Mouse (Mus musculus): ENCODE results near the gene Olfr1239. TPM values are rescaled to one million over a fixed set of nuclear protein-coding genes. Genes with fewer than 3 reads are reported as not detected.

Gene Olfr1239
- not detected in 2 replicates for total RNA-seq (2012; rRNA removed)

- no peak for DNase-seq (ENCODE audit: low read depth, low spot score)
- in situ Hi-C loops (cut with MboI; ENCODE audit: low sequenced_read_pairs in 2 of 2, unreplicated experiment in 2 of 2), result no loop called here
Observed at GRCm38 (mm10) chr2:89420307-89420706, at the start of gene Olfr1239. TSS of gene Olfr1239 (minus strand) at chr2:89420407.

GRCm38 (mm10) chr2:89442900-89443299, 22.7 kb upstream of the Olfr1239 start, which contains the start of gene Olfr1240:
TSS of gene Olfr1240 (minus strand) at chr2:89443000.
- TF ChIP-seq CHD2 (IDR thresholded peaks at IDR 0.05; ENCODE audit: low read depth, low read length), result no peak
- TF ChIP-seq ZC3H11A (IDR thresholded peaks at IDR 0.05; ENCODE audit: borderline replicate concordance, low read depth, low read length), result no peak
- no peak for TF ChIP-seq ZNF384 (IDR thresholded peaks at IDR 0.05; ENCODE audit: low read depth, low read length)
- no peak for TF ChIP-seq HCFC1 (IDR thresholded peaks at IDR 0.05; ENCODE audit: borderline replicate concordance, insufficient read depth, low read length)
- TF ChIP-seq MAFK (IDR thresholded peaks at IDR 0.05; ENCODE audit: insufficient read depth, low read depth, low read length), result no peak
- in situ Hi-C loops (cut with MboI; ENCODE audit: low sequenced_read_pairs in 2 of 2, unreplicated experiment in 2 of 2), result no loop called here
- Histone ChIP-seq H3K36me3 (ENCODE audit: control insufficient read depth, insufficient read depth, low read length, poor library complexity, severe bottlenecking) (no peaks in the 10 kb centered on the region), H3K9ac (ENCODE audit: insufficient read depth, low read depth, low read length, poor library complexity, severe bottlenecking) (no peak within 1 kb of the TSS), H3K9me3 (ENCODE audit: control insufficient read depth, insufficient read depth, low read depth, low read length) (no peaks in the 10 kb centered on the region), H3K4me1 (ENCODE audit: control insufficient read depth in 2 of 2, insufficient read depth in 2 of 2, low read length in 2 of 2, poor library complexity in 1 of 2) (no peaks in the 10 kb centered on the region), H3K4me3 (ENCODE audit: insufficient read depth in 1 of 2, low read depth in 1 of 2, low read length in 2 of 2, poor library complexity in 1 of 2, severe bottlenecking in 1 of 2) (no peak within 1 kb of the TSS), H3K27ac (ENCODE audit: insufficient read depth, low read depth, low read length, poor library complexity, severe bottlenecking) (no peak within 1 kb of the TSS)
- no peak for DNase-seq (ENCODE audit: low read depth, low spot score)

More at GRCm38 (mm10) chr2:89420307-89420706, at the start of gene Olfr1239:
- Histone ChIP-seq H3K27ac (ENCODE audit: insufficient read depth, low read depth, low read length, poor library complexity, severe bottlenecking) (no peak within 1 kb of the TSS), H3K9ac (ENCODE audit: insufficient read depth, low read depth, low read length, poor library complexity, severe bottlenecking) (no peak within 1 kb of the TSS), H3K4me1 (ENCODE audit: control insufficient read depth in 2 of 2, insufficient read depth in 2 of 2, low read length in 2 of 2, poor library complexity in 1 of 2) (no peaks in the 10 kb centered on the region), H3K9me3 (ENCODE audit: control insufficient read depth, insufficient read depth, low read depth, low read length) (no peaks in the 10 kb centered on the region), H3K4me3 (ENCODE audit: insufficient read depth in 1 of 2, low read depth in 1 of 2, low read length in 2 of 2, poor library complexity in 1 of 2, severe bottlenecking in 1 of 2) (no peak within 1 kb of the TSS), H3K36me3 (ENCODE audit: control insufficient read depth, insufficient read depth, low read length, poor library complexity, severe bottlenecking) (no peaks in the 10 kb centered on the region)
- no peak for TF ChIP-seq MAFK (IDR thresholded peaks at IDR 0.05; ENCODE audit: insufficient read depth, low read depth, low read length)

- in situ Hi-C loops (cut with MboI; ENCODE audit: low sequenced_read_pairs in 2 of 2, unreplicated experiment in 2 of 2), result no loop called here
- Histone ChIP-seq H3K27ac (ENCODE audit: insufficient read depth, low read depth, low read length, poor library complexity, severe bottlenecking) (no peak overlapping the region), H3K4me3 (ENCODE audit: insufficient read depth in 1 of 2, low read depth in 1 of 2, low read length in 2 of 2, poor library complexity in 1 of 2, severe bottlenecking in 1 of 2) (no peak overlapping the region), H3K36me3 (ENCODE audit: control insufficient read depth, insufficient read depth, low read length, poor library complexity, severe bottlenecking) (no peaks in the 10 kb centered on the region), H3K9ac (ENCODE audit: insufficient read depth, low read depth, low read length, poor library complexity, severe bottlenecking) (no peak overlapping the region), H3K9me3 (ENCODE audit: control insufficient read depth, insufficient read depth, low read depth, low read length) (no peaks in the 10 kb centered on the region), H3K4me1 (ENCODE audit: control insufficient read depth in 2 of 2, insufficient read depth in 2 of 2, low read length in 2 of 2, poor library complexity in 1 of 2) (no peaks in the 10 kb centered on the region)
- TF ChIP-seq CHD2 (IDR thresholded peaks at IDR 0.05; ENCODE audit: low read depth, low read length) (no peak), HCFC1 (IDR thresholded peaks at IDR 0.05; ENCODE audit: borderline replicate concordance, insufficient read depth, low read length) (no peak), ZC3H11A (IDR thresholded peaks at IDR 0.05; ENCODE audit: borderline replicate concordance, low read depth, low read length) (no peak), ZNF384 (IDR thresholded peaks at IDR 0.05; ENCODE audit: low read depth, low read length) (no peak)
- DNase-seq (ENCODE audit: low read depth, low spot score), result no peak
Observed at GRCm38 (mm10) chr2:89414557-89414956, 5.7 kb downstream of the Olfr1239 start.

- Histone ChIP-seq H3K9ac (ENCODE audit: insufficient read depth, low read depth, low read length, poor library complexity, severe bottlenecking) (no peak within 1 kb of the TSS), H3K36me3 (ENCODE audit: control insufficient read depth, insufficient read depth, low read length, poor library complexity, severe bottlenecking) (no peaks in the 10 kb centered on the region), H3K4me1 (ENCODE audit: control insufficient read depth in 2 of 2, insufficient read depth in 2 of 2, low read length in 2 of 2, poor library complexity in 1 of 2) (peaks cover 0 to 3% of the 10 kb centered on the region in 2 experiments; a peak in 1 of 4 replicates), H3K9me3 (ENCODE audit: control insufficient read depth, insufficient read depth, low read depth, low read length) (no peaks in the 10 kb centered on the region), H3K4me3 (ENCODE audit: insufficient read depth in 1 of 2, low read depth in 1 of 2, low read length in 2 of 2, poor library complexity in 1 of 2, severe bottlenecking in 1 of 2) (no peak within 1 kb of the TSS), H3K27ac (ENCODE audit: insufficient read depth, low read depth, low read length, poor library complexity, severe bottlenecking) (no peak within 1 kb of the TSS)
- no peak for TF ChIP-seq MAFK (IDR thresholded peaks at IDR 0.05; ENCODE audit: insufficient read depth, low read depth, low read length)
- no peak for TF ChIP-seq ZC3H11A (IDR thresholded peaks at IDR 0.05; ENCODE audit: borderline replicate concordance, low read depth, low read length)
- DNase-seq (ENCODE audit: low read depth, low spot score), result no peak
- in situ Hi-C loops (cut with MboI; ENCODE audit: low sequenced_read_pairs in 2 of 2, unreplicated experiment in 2 of 2), result no loop called here
Observed at GRCm38 (mm10) chr2:89409576-89409975, 10.6 kb downstream of the Olfr1239 start, which contains the start of gene Olfr1238. TSS of gene Olfr1238 (minus strand) at chr2:89409676.

- Histone ChIP-seq H3K27ac (ENCODE audit: insufficient read depth, low read depth, low read length, poor library complexity, severe bottlenecking) (no peak overlapping the region), H3K4me1 (ENCODE audit: control insufficient read depth in 2 of 2, insufficient read depth in 2 of 2, low read length in 2 of 2, poor library complexity in 1 of 2) (peaks cover 0 to 3% of the 10 kb centered on the region in 2 experiments; a peak in 1 of 4 replicates), H3K36me3 (ENCODE audit: control insufficient read depth, insufficient read depth, low read length, poor library complexity, severe bottlenecking) (no peaks in the 10 kb centered on the region), H3K4me3 (ENCODE audit: insufficient read depth in 1 of 2, low read depth in 1 of 2, low read length in 2 of 2, poor library complexity in 1 of 2, severe bottlenecking in 1 of 2) (no peak overlapping the region), H3K9ac (ENCODE audit: insufficient read depth, low read depth, low read length, poor library complexity, severe bottlenecking) (no peak overlapping the region), H3K9me3 (ENCODE audit: control insufficient read depth, insufficient read depth, low read depth, low read length) (no peaks in the 10 kb centered on the region)
- DNase-seq (ENCODE audit: low read depth, low spot score), result no peak
- in situ Hi-C loops (cut with MboI; ENCODE audit: low sequenced_read_pairs in 2 of 2, unreplicated experiment in 2 of 2), result no loop called here
- TF ChIP-seq ZNF384 (IDR thresholded peaks at IDR 0.05; ENCODE audit: low read depth, low read length), result no peak
Observed at GRCm38 (mm10) chr2:89400882-89401281, 19.3 kb downstream of the Olfr1239 start.

Other genes starting within 250 kb of the Olfr1239 start
- not detected in 2 replicates for gene Olfr1225, start 245.7 kb downstream of the Olfr1239 start, total RNA-seq (2012; rRNA removed)
- gene Olfr1226, start 220.4 kb downstream of the Olfr1239 start, total RNA-seq (2012; rRNA removed), result not detected in 2 replicates
- gene Olfr1228, start 166.3 kb downstream of the Olfr1239 start, total RNA-seq (2012; rRNA removed), result not detected in 2 replicates
- not detected in 2 replicates for gene Olfr1229, start 132.4 kb downstream of the Olfr1239 start, total RNA-seq (2012; rRNA removed)
- gene Olfr1230, start 123.1 kb downstream of the Olfr1239 start, total RNA-seq (2012; rRNA removed), result not detected in 2 replicates
- gene Olfr1231, start 113.3 kb downstream of the Olfr1239 start, total RNA-seq (2012; rRNA removed), result not detected in 2 replicates
- gene Olfr1232, start 90.7 kb downstream of the Olfr1239 start, total RNA-seq (2012; rRNA removed), result not detected in 2 replicates
- gene Olfr1233, start 78.0 kb downstream of the Olfr1239 start, total RNA-seq (2012; rRNA removed), result not detected in 2 replicates
- not detected in 2 replicates for gene Olfr1234, start 55.5 kb downstream of the Olfr1239 start, total RNA-seq (2012; rRNA removed)
- gene Olfr1238, start 10.7 kb downstream of the Olfr1239 start, total RNA-seq (2012; rRNA removed), result not detected in 2 replicates
- not detected in 2 replicates for gene Olfr1240, start 22.6 kb upstream of the Olfr1239 start, total RNA-seq (2012; rRNA removed)
- not detected in 2 replicates for gene Olfr1241, start 66.7 kb upstream of the Olfr1239 start, total RNA-seq (2012; rRNA removed)
- gene Olfr1242, start 77.9 kb upstream of the Olfr1239 start, total RNA-seq (2012; rRNA removed), result not detected in 2 replicates
- not detected in 2 replicates for gene Olfr1243, start 111.1 kb upstream of the Olfr1239 start, total RNA-seq (2012; rRNA removed)
- gene Olfr1245, start 158.0 kb upstream of the Olfr1239 start, total RNA-seq (2012; rRNA removed), result not detected in 2 replicates
- gene Olfr1246, start 172.8 kb upstream of the Olfr1239 start, total RNA-seq (2012; rRNA removed), result not detected in 2 replicates
- gene Olfr1247, start 193.7 kb upstream of the Olfr1239 start, total RNA-seq (2012; rRNA removed), result not detected in 2 replicates
- gene Olfr1248, start 197.8 kb upstream of the Olfr1239 start, total RNA-seq (2012; rRNA removed), result not detected in 2 replicates
- gene Olfr1249, start 214.6 kb upstream of the Olfr1239 start, total RNA-seq (2012; rRNA removed), result not detected in 2 replicates
- not detected in 2 replicates for gene Olfr1250, start 241.1 kb upstream of the Olfr1239 start, total RNA-seq (2012; rRNA removed)